Mouse (Mus musculus): ENCODE measurements around the gene Olfr994.

The Olfr994 gene

GRCm38 (mm10) chr2:85436351-85436750, at the start of gene Olfr994:
Gene Olfr994 (minus strand): TSS chr2:85436451.
- DNase-seq (ENCODE audit: low read depth, low spot score) = no peak

DNA sequence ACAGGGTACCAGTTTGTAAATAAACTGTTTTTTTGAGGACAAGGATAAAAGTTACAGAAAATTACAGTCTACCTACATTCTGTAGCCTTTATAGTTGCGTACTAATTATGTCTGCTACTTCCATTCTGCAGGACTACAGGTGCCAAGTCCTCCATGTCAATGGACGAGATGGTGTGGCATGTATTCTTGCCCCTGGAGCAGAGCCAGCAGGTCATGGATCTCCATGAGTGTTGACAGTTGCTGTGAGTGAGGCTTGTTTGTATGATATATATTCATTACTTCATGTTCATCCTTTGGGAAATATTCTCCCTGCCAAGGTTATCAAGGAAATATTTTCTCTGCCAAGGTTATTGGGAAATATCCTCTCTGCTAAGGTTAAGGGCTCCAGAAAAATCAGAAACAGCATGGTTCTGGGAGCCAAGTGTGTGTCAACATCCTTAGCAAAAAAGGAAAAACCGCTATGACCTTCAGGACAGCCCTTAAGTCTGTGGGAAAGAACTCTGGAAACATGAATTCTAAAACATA, 30.6 kb upstream of the Olfr994 start:
- DNase-seq (ENCODE audit: low read depth, low spot score) = no peak

GRCm38 (mm10) chr2:85443539-85443938, 7.3 kb upstream of the Olfr994 start, which contains the start of gene Olfr995:
Gene Olfr995 (minus strand): TSS chr2:85443639.
- DNase-seq (ENCODE audit: low read depth, low spot score) = no peak

GRCm38 (mm10) chr2:85442546-85442945, 6.3 kb upstream of the Olfr994 start:
- DNase-seq (ENCODE audit: low read depth, low spot score) = no peak

DNA sequence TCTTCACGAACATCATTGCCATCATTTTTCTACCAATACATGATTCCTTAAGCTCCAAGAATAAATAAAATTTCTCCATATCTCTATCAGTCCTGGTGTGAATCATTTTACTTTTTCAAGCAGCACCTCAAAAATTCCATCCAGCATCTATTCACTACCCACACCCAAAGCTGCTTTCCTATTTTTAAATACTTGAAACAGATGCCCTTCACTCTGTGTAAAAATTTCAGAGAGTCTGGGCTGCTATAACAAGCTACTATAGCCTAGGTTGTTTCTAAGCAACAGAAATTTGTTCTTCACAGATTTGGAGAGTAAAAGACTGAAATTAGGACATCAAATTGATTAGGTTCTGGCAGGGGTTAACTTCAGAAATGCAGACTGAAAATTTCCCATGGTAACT, 10.4 kb downstream of the Olfr994 start:
- peak; percentile 24 for DNase-seq (ENCODE audit: low read depth, low spot score)

DNA sequence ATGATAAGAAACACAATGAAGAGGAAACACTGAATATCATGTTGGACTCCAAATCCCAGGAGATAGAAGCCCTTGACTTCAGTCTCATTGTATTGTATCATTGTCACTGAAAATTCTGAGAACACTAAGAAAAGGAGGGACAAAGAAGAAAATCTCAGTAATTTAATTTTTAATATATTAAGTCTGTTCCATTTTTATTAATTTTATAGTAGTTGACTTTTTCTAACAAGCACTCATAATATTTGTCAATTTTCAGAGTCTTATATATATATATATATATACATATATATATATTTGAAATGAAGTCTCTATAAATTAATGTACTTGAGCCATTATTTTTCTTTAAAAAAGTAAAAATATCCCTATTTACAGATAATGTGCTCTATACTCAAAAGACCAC, 21.5 kb downstream of the Olfr994 start, which contains the start of gene Olfr993:
TSS of gene Olfr993 (minus strand) at position 101 of the 400 bp plus-strand sequence.
- no peak for DNase-seq (ENCODE audit: low read depth, low spot score)

DNA sequence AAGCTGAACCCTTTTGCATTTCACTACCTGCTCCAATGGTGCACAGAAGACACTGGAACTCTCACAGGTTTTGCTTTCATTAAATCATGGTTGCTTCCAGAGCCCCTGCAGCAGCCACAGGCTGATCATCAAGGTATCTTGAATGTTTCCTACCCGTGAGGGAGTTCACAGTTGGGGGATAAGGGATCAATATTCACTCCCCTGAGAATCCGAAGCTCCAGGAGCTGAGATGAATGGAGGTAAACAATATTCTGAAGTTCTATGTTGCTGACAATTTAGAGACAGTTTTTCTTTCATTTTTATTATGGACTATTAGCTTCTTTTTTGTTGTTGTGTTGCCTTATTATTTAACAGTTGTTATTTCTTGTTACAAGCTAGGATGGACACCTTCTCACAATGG, 26.9 kb downstream of the Olfr994 start, which contains the start of gene Olfr992:
TSS of gene Olfr992 (minus strand) at position 101 of the 400 bp plus-strand sequence.
- DNase-seq (ENCODE audit: low read depth, low spot score) = no peak

Data from brain, embryonic 18.5 days (tissue).